Mouse (Mus musculus) limb, embryonic 15.5 days (tissue): ENCODE measurements around the gene Foxo1. TPM values are rescaled to one million over a fixed set of nuclear protein-coding genes. Genes with fewer than 3 reads are reported as not detected.
A peak's percentile ranks its signal among the peaks of the same experiment; 100 is the strongest.

Source experiments
- ATAC-seq: fragments of 200-750 bp; cut with Nextera tagmentation; 2 replicates; pipeline ENCODE4 v1.8.0; 2017; ENCODE audit warnings: low read depth, moderate TSS enrichment; ENCODE audit not compliant: insufficient number of reproducible peaks, low FRiP score, low TSS enrichment
- H3K27ac ChIP-seq: fragments of 300-500 bp; sonication (generic); 2 replicates; pipeline ENCODE4 v1.5.1; 2015; ENCODE audit warnings: moderate library complexity, mild to moderate bottlenecking, inconsistent platforms
- H3K27me3 ChIP-seq: fragments of 300-500 bp; sonication (generic); 2 replicates; pipeline ENCODE4 v1.6.1; 2015; ENCODE audit warnings: inconsistent platforms
- H3K36me3 ChIP-seq: fragments of 300-500 bp; sonication (generic); 2 replicates; pipeline ENCODE4 v1.6.1; 2015; ENCODE audit warnings: inconsistent platforms
- H3K4me1 ChIP-seq: fragments of 300-500 bp; sonication (generic); 2 replicates; pipeline ENCODE4 v1.6.1; 2015; ENCODE audit warnings: inconsistent platforms
- H3K4me2 ChIP-seq: fragments of 300-500 bp; sonication (generic); 2 replicates; pipeline ENCODE4 v1.6.1; 2015; ENCODE audit warnings: mild to moderate bottlenecking, inconsistent platforms
- H3K4me3 ChIP-seq: fragments of 300-500 bp; sonication (generic); 2 replicates; pipeline ENCODE4 v1.5.1; 2015; ENCODE audit warnings: mild to moderate bottlenecking, inconsistent platforms
- H3K9ac ChIP-seq: fragments of 300-500 bp; sonication (generic); 2 replicates; pipeline ENCODE4 v1.6.1; 2015; ENCODE audit warnings: inconsistent platforms
- H3K9me3 ChIP-seq: fragments of 300-500 bp; sonication (generic); 2 replicates; pipeline ENCODE4 v1.6.1; 2016; ENCODE audit warnings: inconsistent platforms
- WGBS: fragments of 180-500 bp; shearing (Covaris S2); methylation state at CpG from one replicate; pipeline ENCODE4 v1.1.7; 2015; 5-methylcytosine and 5-hydroxymethylcytosine counted together
- polyA plus RNA-seq: library from polyadenylated mRNA; unstranded; fragments of >200 nt; fragmentation: Nextera tagmentation; extraction: Ambion mirVana; gene quantifications from 2 replicates; pipeline ENCODE4 v1.2.1, GENCODE M21; 2015

The Foxo1 gene
- polyA plus RNA-seq, 1 experiment from 2014 or later, result 5.5 TPM

DNA sequence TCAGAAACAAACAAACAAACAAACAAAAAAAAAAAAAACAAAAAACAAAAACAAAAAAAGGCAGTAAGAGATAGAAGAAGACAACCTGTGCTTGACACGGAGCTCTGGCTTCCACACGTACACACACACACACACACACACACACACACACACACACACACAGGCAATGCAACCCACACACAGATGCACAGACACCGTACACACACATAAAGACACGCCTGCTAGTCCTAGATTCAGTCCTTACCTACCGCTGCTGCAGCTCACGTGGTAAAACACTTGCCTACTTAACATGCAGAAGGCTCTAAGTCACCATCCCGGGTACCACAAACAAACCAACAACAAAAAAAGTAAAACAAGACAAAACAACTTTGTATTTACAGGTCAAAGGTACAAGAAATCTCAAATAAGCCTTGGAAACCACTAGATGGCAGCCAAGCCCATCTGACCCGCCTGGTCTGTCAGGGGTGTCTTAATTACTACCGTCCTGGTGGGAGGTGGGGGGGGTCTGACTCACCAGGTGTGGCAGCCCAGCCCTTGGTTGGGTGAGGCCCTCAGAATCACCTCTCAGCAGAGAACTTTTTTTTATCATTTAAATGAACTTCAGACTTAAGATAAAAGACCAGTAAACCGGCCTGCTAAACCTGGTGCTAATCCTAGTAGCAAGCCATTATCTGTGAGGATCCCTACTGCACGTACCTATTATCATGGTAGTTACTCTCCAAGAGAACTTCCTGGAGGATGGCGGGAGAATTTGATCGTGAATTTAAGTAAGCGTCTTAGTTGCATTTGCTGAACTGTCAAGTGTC lies 14.3 kb upstream of the Foxo1 start:
- Histone ChIP-seq H3K9ac (no peak overlapping the region), H3K9me3 (no peaks in the 10 kb centered on the region), H3K27me3 (0 out of 2 replicates have a peak, but pooled peaks cover 4% of the 10 kb centered on the region), H3K4me1 (peaks cover 12% of the 10 kb centered on the region), H3K27ac (no peak overlapping the region), H3K4me3 (no peak overlapping the region), H3K4me2 (no peak overlapping the region), H3K36me3 (no peaks in the 10 kb centered on the region)
- ATAC-seq, result no peak
- 16% methylated on average over 14 of the region's 14 CpGs for WGBS

GRCm38 (mm10) chr3:52254496-52254895 lies 13.6 kb upstream of the Foxo1 start:
- Histone ChIP-seq H3K4me2 (no peak overlapping the region), H3K27me3 (peaks cover 10% of the 10 kb centered on the region; the same call in 1 of the 2 replicates), H3K4me1 (peaks cover 16% of the 10 kb centered on the region), H3K36me3 (no peaks in the 10 kb centered on the region), H3K9ac (no peak overlapping the region), H3K9me3 (no peaks in the 10 kb centered on the region), H3K4me3 (no peak overlapping the region), H3K27ac (no peak overlapping the region)
- no peak for ATAC-seq
- 15% methylated on average over 2 of the region's 2 CpGs for WGBS

- H3K4me2 ChIP-seq, result peak overlapping the region; percentile 72
- H3K9ac ChIP-seq, result peak overlapping the region; percentile 45; the same call in 1 of the 2 replicates
- peaks cover 26% of the 10 kb centered on the region for H3K27me3 ChIP-seq
- ATAC-seq, result peak; percentile 66; the same call in 1 of the 2 replicates
- no peaks in the 10 kb centered on the region for H3K9me3 ChIP-seq
- no peak overlapping the region for H3K27ac ChIP-seq
- peak overlapping the region; percentile 38 for H3K4me3 ChIP-seq
- H3K36me3 ChIP-seq, result no peaks in the 10 kb centered on the region
- 10% methylated on average over 18 of the region's 18 CpGs for WGBS
- H3K4me1 ChIP-seq, result peaks cover 19% of the 10 kb centered on the region
These were observed 10.2 kb upstream of the Foxo1 start for GRCm38 (mm10) chr3:52257782-52258441.

- WGBS, result 26% methylated on average over 3 of the region's 3 CpGs
These were observed 9.6 kb upstream of the Foxo1 start for GRCm38 (mm10) chr3:52258532-52258931.

DNA sequence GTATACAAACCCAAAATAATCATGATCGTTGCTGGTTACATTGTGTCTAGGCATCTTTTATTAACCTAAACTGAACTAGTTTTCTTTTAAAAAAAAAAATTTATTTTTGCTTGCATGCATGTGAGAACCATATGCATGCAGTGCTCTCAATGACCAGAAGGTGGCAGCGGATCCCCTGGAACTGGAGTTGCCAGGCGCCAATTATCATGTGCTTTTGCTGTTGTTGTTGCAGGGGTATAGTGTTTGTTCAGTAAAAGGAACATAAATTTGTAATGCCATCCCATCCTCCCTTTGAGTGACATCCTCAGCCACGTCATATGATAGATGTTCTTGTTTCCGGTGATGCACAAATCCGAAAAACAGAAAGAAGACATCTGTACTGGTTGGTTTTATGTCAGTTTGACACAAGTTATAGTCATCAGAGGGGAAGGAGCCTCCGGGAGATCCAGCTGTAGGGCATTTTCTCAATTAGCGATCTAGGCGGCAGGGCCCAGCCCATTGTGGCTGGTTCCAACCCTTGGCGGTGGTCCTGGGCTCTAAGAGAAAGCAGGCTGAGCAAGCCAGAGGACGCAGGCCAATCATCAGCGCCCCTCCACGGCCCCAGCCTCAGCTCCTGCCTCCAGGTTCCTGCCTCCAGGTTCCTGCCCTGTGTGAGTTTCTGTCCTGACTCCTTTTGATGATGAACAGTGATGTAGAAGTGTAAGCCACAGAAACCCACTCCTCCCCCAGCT lies 5.5 kb upstream of the Foxo1 start:
- no peaks in the 10 kb centered on the region for H3K9me3 ChIP-seq
- ATAC-seq, result no peak
- H3K4me2 ChIP-seq, result no peak overlapping the region
- H3K4me1 ChIP-seq, result peaks cover 27% of the 10 kb centered on the region
- WGBS, result 40% methylated on average over 13 of the region's 13 CpGs
- H3K27ac ChIP-seq, result no peak overlapping the region
- no peaks in the 10 kb centered on the region for H3K36me3 ChIP-seq
- H3K27me3 ChIP-seq, result peaks cover 30% of the 10 kb centered on the region
- H3K9ac ChIP-seq, result no peak overlapping the region
- H3K4me3 ChIP-seq, result no peak overlapping the region

More at GRCm38 (mm10) chr3:52258532-52258931, 9.6 kb upstream of the Foxo1 start:
- Histone ChIP-seq H3K9ac (no peak overlapping the region), H3K4me3 (peak overlapping the region; percentile 38; the same call in 1 of the 2 replicates), H3K4me2 (peak overlapping the region; percentile 72), H3K27me3 (peaks cover 23% of the 10 kb centered on the region), H3K4me1 (peaks cover 19% of the 10 kb centered on the region), H3K27ac (no peak overlapping the region), H3K36me3 (no peaks in the 10 kb centered on the region), H3K9me3 (no peaks in the 10 kb centered on the region)
- no peak for ATAC-seq

GRCm38 (mm10) chr3:52264354-52264753 lies 3.8 kb upstream of the Foxo1 start:
- Histone ChIP-seq H3K9ac (no peak overlapping the region), H3K27ac (no peak overlapping the region), H3K4me1 (peaks cover 19% of the 10 kb centered on the region; the same call in 1 of the 2 replicates), H3K9me3 (no peaks in the 10 kb centered on the region), H3K4me2 (no peak overlapping the region), H3K36me3 (no peaks in the 10 kb centered on the region), H3K27me3 (peaks cover 24% of the 10 kb centered on the region), H3K4me3 (no peak overlapping the region)
- no peak for ATAC-seq
- 48% methylated on average over 8 of the region's 8 CpGs for WGBS

DNA sequence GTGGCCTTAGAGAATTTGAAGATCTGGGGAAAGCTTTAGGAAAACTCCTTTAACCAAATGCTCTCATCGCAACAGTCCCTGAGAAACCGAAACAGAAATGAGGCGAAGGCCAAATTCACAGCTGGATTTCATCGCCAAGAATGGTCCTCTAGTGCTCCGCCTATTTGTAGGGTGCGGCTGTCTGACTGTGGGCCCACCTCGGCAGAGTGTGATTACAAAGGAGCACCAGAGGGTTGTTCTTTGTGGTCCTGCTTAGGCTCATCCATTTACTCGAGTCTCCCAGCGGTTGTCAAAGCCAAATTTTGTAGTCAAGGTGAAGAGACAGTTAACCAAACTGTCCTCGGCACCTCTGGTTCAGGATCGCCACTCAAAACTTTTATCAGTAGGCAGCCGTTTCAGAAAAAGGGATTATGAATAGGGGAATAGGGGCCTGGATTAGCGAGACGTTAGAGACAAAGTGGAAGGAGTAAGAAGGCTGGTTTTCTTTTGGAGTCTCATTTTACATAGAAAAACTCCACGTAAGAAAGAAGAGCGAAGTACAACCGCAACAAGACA lies 1.5 kb upstream of the Foxo1 start:
- peak overlapping the region; percentile 96 for H3K4me2 ChIP-seq
- H3K36me3 ChIP-seq, result no peaks in the 10 kb centered on the region
- no peak overlapping the region for H3K27ac ChIP-seq
- no peaks in the 10 kb centered on the region for H3K9me3 ChIP-seq
- no peak for ATAC-seq
- 12% methylated on average over 17 of the region's 17 CpGs for WGBS
- H3K4me3 ChIP-seq, result peak overlapping the region; percentile 85
- H3K27me3 ChIP-seq, result peaks cover 6% of the 10 kb centered on the region; the same call in 1 of the 2 replicates
- H3K4me1 ChIP-seq, result peaks cover 32% of the 10 kb centered on the region
- H3K9ac ChIP-seq, result no peak overlapping the region

DNA sequence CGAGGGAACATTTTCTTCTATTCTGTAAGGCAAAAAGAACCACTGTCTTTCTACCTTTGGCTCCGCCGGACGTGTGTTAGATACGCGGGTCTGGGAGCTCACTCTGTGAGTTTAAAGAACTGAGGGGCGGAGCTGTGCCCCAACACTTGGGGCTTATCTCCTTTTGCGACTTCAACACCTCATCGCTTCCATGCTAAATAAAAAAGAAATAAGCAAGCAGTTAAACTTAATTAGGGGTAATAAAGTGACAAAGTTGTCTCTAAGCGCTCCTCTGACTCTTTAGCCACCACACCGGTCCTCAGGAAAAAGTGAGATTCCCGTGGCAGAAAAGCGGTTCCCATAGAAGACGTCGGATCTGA lies 864 bp upstream of the Foxo1 start:
- Histone ChIP-seq H3K27me3 (peaks cover 6% of the 10 kb centered on the region; the same call in 1 of the 2 replicates), H3K27ac (0 out of 2 replicates have a peak overlapping the region, but pooled peaks have one; percentile 57), H3K4me2 (peak overlapping the region; percentile 96), H3K9ac (peak overlapping the region; percentile 63), H3K4me3 (peak overlapping the region; percentile 85), H3K36me3 (no peaks in the 10 kb centered on the region), H3K9me3 (no peaks in the 10 kb centered on the region), H3K4me1 (peaks cover 32% of the 10 kb centered on the region)
- 1% methylated on average over 15 of the region's 15 CpGs for WGBS
- no peak for ATAC-seq

GRCm38 (mm10) chr3:52268487-52268736 lies 276 bp downstream of the Foxo1 start:
- peak overlapping the region; percentile 94 for H3K27ac ChIP-seq
- no peaks in the 10 kb centered on the region for H3K36me3 ChIP-seq
- H3K27me3 ChIP-seq, result peaks cover 6% of the 10 kb centered on the region; the same call in 1 of the 2 replicates
- peak overlapping the region; percentile 81 for H3K9ac ChIP-seq
- peak overlapping the region; percentile 97 for H3K4me2 ChIP-seq
- peak overlapping the region; percentile 85 for H3K4me3 ChIP-seq
- peaks cover 29% of the 10 kb centered on the region for H3K4me1 ChIP-seq
- 0% methylated on average over 40 of the region's 40 CpGs for WGBS
- no peaks in the 10 kb centered on the region for H3K9me3 ChIP-seq
- ATAC-seq, result no peak; the same call in 1 of the 2 replicates

GRCm38 (mm10) chr3:52268737-52269513 lies 789 bp downstream of the Foxo1 start:
- WGBS, result under 1% methylated on average over 79 of the region's 89 CpGs
- Histone ChIP-seq H3K9me3 (no peaks in the 10 kb centered on the region), H3K27me3 (peaks cover 6% of the 10 kb centered on the region; the same call in 1 of the 2 replicates), H3K4me2 (peak overlapping the region; percentile 97), H3K4me3 (peak overlapping the region; percentile 85), H3K9ac (peak overlapping the region; percentile 81), H3K27ac (peak overlapping the region; percentile 94), H3K36me3 (no peaks in the 10 kb centered on the region), H3K4me1 (peaks cover 29% of the 10 kb centered on the region)
- ATAC-seq, result 0 out of 2 replicates have a peak, but pooled peaks have one; percentile 4
